In the genomic region with DNA sequence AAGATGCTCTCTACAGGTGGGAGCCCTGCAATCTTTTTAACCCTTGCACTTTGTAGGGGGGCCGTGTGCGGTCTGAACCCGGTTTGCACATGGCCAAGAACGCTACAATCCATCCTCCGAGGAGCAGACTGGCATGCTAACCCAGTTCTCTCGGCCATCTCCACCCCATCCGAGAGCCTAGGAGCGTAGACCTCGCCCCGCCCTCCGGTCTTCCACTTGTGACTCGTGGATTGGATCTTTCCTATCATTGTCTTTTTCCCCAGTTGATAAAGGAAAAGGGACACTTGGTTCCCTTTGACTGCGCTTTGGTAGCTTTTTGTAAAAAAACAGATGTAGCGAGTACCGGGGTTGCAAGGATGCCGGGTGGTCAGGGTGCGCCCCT, we compare ENCODE assay signal across 8 mouse cellular contexts. TPM values are rescaled to one million over a fixed set of nuclear protein-coding genes. Genes with fewer than 3 reads are reported as not detected.
DNase-seq lines count a peak whose midpoint lies in the region; ATAC-seq and TF ChIP-seq lines count a peak whose summit lies in the region.

Tmem116 (plus strand) TSS at position 250 of the 382 bp plus-strand sequence.

- H3K9me3 ChIP-seq in embryonic facial prominence, embryonic 15.5 days (replicated peaks) = no peaks in the 10 kb centered on the region
- no peaks in the 10 kb centered on the region for H3K9me3 ChIP-seq in hindbrain, embryonic 10.5 days
- H3K9me3 ChIP-seq in limb, embryonic 13.5 days = no peaks in the 10 kb centered on the region
- H3K9me3 ChIP-seq in midbrain, embryonic 14.5 days (ENCODE audit: control insufficient read depth, low read length) = no peaks in the 10 kb centered on the region

- TF ChIP-seq CTCF in layer of hippocampus, adult 2 months (conservative IDR thresholded peaks at IDR 0.05) = no peak
- no peak for TF ChIP-seq CTCF in bone marrow, adult 2 months (IDR thresholded peaks at IDR 0.05; ENCODE audit: control insufficient read depth, insufficient read depth, low read length)

- peak within 1 kb of the TSS; percentile 77 for H3K4me2 ChIP-seq in embryonic facial prominence, embryonic 15.5 days (replicated peaks)
- H3K4me2 ChIP-seq in limb, embryonic 13.5 days (replicated peaks) = peak within 1 kb of the TSS; percentile 91
- peak within 1 kb of the TSS; percentile 72 for H3K4me2 ChIP-seq in midbrain, embryonic 14.5 days (ENCODE audit: low read length)

- H3K4me3 ChIP-seq in layer of hippocampus, adult 2 months = peak within 1 kb of the TSS; percentile 88
- H3K4me3 ChIP-seq in bone marrow, adult 2 months (replicated peaks; ENCODE audit: control insufficient read depth, low read depth, low read length) = peak within 1 kb of the TSS; percentile 98
- peak within 1 kb of the TSS; percentile 96 for H3K4me3 ChIP-seq in embryonic facial prominence, embryonic 15.5 days (replicated peaks)
- peak within 1 kb of the TSS; percentile 88 for H3K4me3 ChIP-seq in hindbrain, embryonic 10.5 days
- H3K4me3 ChIP-seq in limb, embryonic 13.5 days = peak within 1 kb of the TSS; percentile 95
- peak within 1 kb of the TSS; percentile 95 for H3K4me3 ChIP-seq in midbrain, embryonic 14.5 days (replicated peaks; ENCODE audit: low read depth, low read length)

- H3K27ac ChIP-seq in layer of hippocampus, adult 2 months = peak within 1 kb of the TSS; percentile 99
- H3K27ac ChIP-seq in bone marrow, adult 2 months (ENCODE audit: control insufficient read depth, insufficient read depth, low read depth, low read length, poor library complexity) = peak within 1 kb of the TSS; percentile 98
- H3K27ac ChIP-seq in embryonic facial prominence, embryonic 15.5 days (replicated peaks) = peak within 1 kb of the TSS; percentile 95
- peak within 1 kb of the TSS; percentile 97 for H3K27ac ChIP-seq in hindbrain, embryonic 10.5 days
- H3K27ac ChIP-seq in limb, embryonic 13.5 days = peak within 1 kb of the TSS; percentile 93
- peak within 1 kb of the TSS; percentile 96 for H3K27ac ChIP-seq in midbrain, embryonic 14.5 days (replicated peaks; ENCODE audit: low read depth, low read length)

- peaks cover 31% of the 10 kb centered on the region for H3K36me3 ChIP-seq in embryonic facial prominence, embryonic 15.5 days
- peaks cover 36% of the 10 kb centered on the region for H3K36me3 ChIP-seq in hindbrain, embryonic 10.5 days
- H3K36me3 ChIP-seq in limb, embryonic 13.5 days = peaks cover 34% of the 10 kb centered on the region
- H3K36me3 ChIP-seq in midbrain, embryonic 14.5 days (ENCODE audit: control insufficient read depth, insufficient read depth, low read length) = peaks cover 31% of the 10 kb centered on the region

- TF ChIP-seq POLR2A in bone marrow, adult 2 months (IDR thresholded peaks at IDR 0.05; ENCODE audit: borderline replicate concordance, control insufficient read depth, low read depth, low read length) = no peak

- no peak for ATAC-seq in embryonic facial prominence, embryonic 15.5 days (ENCODE audit: insufficient number of reproducible peaks, low FRiP score, low TSS enrichment, low read depth)
- ATAC-seq in limb, embryonic 13.5 days (ENCODE audit: low FRiP score, low read depth) = no peak
- peak; percentile 52; the same call in 1 of the 2 replicates for ATAC-seq in midbrain, embryonic 14.5 days (ENCODE audit: low FRiP score, low TSS enrichment)

- 1% methylated on average over 17 of the region's 17 CpGs for WGBS in bone marrow, adult 2 months
- WGBS in embryonic facial prominence, embryonic 15.5 days = under 1% methylated on average over 17 of the region's 17 CpGs
- under 1% methylated on average over 17 of the region's 17 CpGs for WGBS in hindbrain, embryonic 10.5 days
- under 1% methylated on average over 17 of the region's 17 CpGs for WGBS in limb, embryonic 13.5 days
- under 1% methylated on average over 17 of the region's 17 CpGs for WGBS in midbrain, embryonic 14.5 days

- peaks cover 3% of the 10 kb centered on the region for H3K4me1 ChIP-seq in bone marrow, adult 2 months (ENCODE audit: control insufficient read depth, insufficient read depth, low read length)
- peaks cover 39% of the 10 kb centered on the region for H3K4me1 ChIP-seq in embryonic facial prominence, embryonic 15.5 days
- peaks cover 37% of the 10 kb centered on the region for H3K4me1 ChIP-seq in hindbrain, embryonic 10.5 days (replicated peaks)
- H3K4me1 ChIP-seq in limb, embryonic 13.5 days = peaks cover 28% of the 10 kb centered on the region
- H3K4me1 ChIP-seq in midbrain, embryonic 14.5 days (ENCODE audit: control insufficient read depth, insufficient read depth, low read length) = peaks cover 5% of the 10 kb centered on the region

- no peaks in the 10 kb centered on the region for H3K27me3 ChIP-seq in embryonic facial prominence, embryonic 15.5 days
- H3K27me3 ChIP-seq in hindbrain, embryonic 10.5 days (ENCODE audit: insufficient read depth, poor library complexity, severe bottlenecking) = no peaks in the 10 kb centered on the region
- no peaks in the 10 kb centered on the region for H3K27me3 ChIP-seq in limb, embryonic 13.5 days
- no peaks in the 10 kb centered on the region for H3K27me3 ChIP-seq in midbrain, embryonic 14.5 days (ENCODE audit: control insufficient read depth, insufficient read depth, low read length)

- DNase-seq in layer of hippocampus, adult 2 months (ENCODE audit: low spot score in 2 of 2) = peak in 1 of 2 experiments; percentile 22
- no peak for DNase-seq in layer of hippocampus, adult 9-10 months (ENCODE audit: low spot score)
- peak; percentile 48 for DNase-seq in hindbrain, embryonic 10.5 days (ENCODE audit: low spot score)
- peak; percentile 75 for DNase-seq in midbrain, embryonic 14.5 days
- no peak for DNase-seq in layer of hippocampus, adult 8-10 months (ENCODE audit: low spot score in 2 of 2)

- H3K9ac ChIP-seq in embryonic facial prominence, embryonic 15.5 days = peak within 1 kb of the TSS; percentile 92
- peak within 1 kb of the TSS; percentile 97 for H3K9ac ChIP-seq in limb, embryonic 13.5 days
- peak within 1 kb of the TSS; percentile 98 for H3K9ac ChIP-seq in midbrain, embryonic 14.5 days (replicated peaks; ENCODE audit: low read length)

RNA-seq across cellular contexts. Expression of gene Tmem116, which starts in this region (rescaled TPM):
- total RNA-seq in layer of hippocampus, adult 2 months (2021) = 1 to 10 TPM; 7.7 to 8.6 TPM
- not detected in 2 replicates for polyA plus RNA-seq in bone marrow, adult 2 months (2011; ENCODE audit: insufficient read depth, insufficient read length, low replicate concordance, missing spikeins)
- polyA plus RNA-seq in embryonic facial prominence, embryonic 15.5 days (2015; fragmentation: Nextera tagmentation; extraction: Ambion mirVana) = 2.3 and 2.9 TPM in 2 replicates
- 0.78 and 0.93 TPM in 2 replicates for polyA plus RNA-seq in hindbrain, embryonic 10.5 days (2016; fragmentation: Nextera tagmentation; extraction: Ambion mirVana)
- polyA plus RNA-seq in limb, embryonic 13.5 days (2015; fragmentation: Nextera tagmentation; extraction: Ambion mirVana) = 1.8 and 2.5 TPM in 2 replicates
- 1.7 and 2.0 TPM in 2 replicates for polyA plus RNA-seq in midbrain, embryonic 14.5 days (2014; fragmentation: Nextera tagmentation; extraction: Ambion mirVana)
- total RNA-seq in layer of hippocampus, adult 8-10 months (2022) = 1 to 10 TPM; 7.2 to 9.5 (median 8.5) TPM

Comparison
In these comparisons a context has a peak if more than half of its experiments do, and no peak if none do; other contexts are left out.
1. Peak in DNase-seq, H3K4me3 ChIP-seq and H3K27ac ChIP-seq in hindbrain, embryonic 10.5 days; RNA of the gene not detected or under 1 TPM.